Mouse (Mus musculus) kidney, adult 8-10 months (tissue): ENCODE data around the gene Ccdc47.

Experiments
- DNase-seq, 2 experiments: peaks; one replicate each; pipeline ENCODE4 v3.0.0; 2022

Ccdc47 gene

DNA sequence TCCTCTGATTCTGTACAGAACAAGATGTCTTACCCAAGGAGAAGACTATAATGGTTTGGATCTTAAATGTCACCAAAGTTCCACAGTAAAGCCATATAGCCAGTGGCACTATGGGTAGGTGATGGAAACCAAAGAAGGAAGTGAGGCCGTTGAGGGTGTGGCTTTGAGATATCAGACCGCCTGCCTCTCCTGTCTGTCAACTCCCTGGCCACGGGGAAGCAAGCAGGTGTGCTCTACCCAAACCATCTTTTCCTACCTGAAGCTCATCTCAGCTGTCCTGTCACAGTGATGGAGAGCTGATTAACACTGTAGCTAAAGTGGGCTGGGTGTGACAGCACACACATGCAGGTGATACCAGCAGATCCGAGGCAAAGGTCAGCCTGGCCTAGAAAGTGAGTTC lies 17.9 kb downstream of the Ccdc47 start:
- no peak for DNase-seq

DNA sequence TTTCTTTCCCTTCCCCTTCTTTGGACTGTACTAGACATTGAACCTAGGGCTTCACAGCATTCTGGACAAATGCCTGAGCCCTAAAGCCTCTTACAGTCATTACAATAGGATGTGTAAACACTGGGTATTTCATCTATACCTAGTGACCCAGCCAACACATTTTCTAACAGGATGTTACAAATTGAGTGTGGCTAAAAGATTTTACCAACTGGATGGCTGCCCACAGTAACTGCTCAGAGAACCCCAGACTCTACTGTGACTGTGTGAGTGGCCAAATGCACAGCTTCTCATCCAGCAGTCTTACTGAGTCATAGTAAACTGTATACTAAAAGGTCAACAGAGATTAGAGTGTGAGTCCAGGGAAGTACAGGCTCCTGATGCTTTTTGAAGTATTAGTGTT lies 20.8 kb downstream of the Ccdc47 start:
- no peak for DNase-seq

DNA sequence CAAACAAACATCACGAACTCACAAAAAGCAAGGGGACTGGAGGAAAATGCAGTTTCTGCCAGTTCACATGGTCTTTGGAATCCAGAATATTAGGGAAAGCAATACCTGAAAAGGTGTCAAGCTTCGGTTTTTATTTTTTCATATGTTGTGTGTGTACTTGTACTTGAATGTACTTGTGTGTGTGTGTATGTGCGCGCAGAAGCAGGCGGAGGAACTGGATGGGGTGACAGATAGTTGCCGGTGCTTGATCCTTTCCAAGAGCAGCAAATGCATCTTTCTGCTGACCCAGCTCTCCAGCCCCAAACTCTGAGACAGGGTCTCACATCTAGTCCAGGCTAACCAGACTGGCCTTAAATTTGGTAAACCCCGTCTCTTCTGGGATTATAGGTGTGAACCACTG lies 21.3 kb downstream of the Ccdc47 start:
- no peak for DNase-seq

DNA sequence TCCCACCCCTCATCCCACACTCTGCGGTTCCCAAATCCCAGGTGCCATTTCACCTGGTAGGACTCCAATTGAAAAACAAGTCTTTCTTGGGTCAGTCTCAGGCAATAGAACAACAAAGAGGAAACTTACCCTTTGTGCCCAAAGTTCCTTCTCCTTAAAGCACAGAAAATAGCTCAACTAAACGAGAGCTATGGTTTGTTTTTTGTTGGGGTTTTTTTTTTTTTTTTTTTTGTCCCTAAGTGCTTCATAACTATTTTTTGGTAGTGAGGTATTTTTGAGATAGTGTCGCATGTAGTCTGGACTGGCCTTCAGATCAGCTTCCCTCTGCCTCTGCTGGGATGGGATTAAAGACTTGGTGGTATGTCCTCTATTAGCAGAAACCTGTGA lies 22.0 kb downstream of the Ccdc47 start:
- no peak for DNase-seq

DNA sequence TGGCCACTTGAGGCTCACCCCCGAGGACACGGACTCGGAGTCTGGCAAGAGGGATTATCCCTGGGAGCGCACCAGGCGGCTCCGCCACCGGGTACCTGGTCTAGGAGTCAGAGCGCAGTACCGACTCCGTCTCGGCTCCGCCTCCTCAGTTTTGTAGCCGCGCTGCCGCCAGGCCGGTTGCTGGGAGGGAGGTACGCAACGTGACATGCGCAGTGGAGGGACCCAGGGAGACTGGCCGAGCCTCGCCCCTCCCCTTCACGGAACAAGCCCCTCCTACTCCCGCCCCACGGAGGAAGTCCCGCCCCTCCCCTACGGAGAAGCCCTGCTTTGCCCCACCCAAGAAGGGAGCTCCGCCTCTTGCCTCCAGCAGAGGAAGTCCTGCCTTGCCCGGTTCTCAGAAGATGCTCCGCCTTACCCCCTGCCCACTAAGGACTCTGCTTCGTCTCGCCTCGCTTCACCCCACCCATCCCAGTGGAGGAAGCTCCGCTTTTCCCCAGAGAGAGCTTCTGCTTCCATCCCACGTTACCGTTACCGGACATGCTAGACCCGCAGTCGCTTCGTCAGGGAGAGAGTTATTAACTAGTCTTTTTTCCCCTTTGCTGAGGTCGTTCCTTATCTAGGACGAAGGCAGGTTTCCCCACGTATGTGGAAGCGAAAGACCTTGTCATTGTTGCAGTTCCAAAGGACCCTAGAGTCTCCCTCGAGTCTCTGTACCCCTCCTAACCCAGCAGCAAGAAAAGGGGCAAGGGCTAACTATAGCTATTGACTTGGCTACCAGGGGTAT lies 22.6 kb downstream of the Ccdc47 start:
- peak; percentile 95 to 96 for DNase-seq

DNA sequence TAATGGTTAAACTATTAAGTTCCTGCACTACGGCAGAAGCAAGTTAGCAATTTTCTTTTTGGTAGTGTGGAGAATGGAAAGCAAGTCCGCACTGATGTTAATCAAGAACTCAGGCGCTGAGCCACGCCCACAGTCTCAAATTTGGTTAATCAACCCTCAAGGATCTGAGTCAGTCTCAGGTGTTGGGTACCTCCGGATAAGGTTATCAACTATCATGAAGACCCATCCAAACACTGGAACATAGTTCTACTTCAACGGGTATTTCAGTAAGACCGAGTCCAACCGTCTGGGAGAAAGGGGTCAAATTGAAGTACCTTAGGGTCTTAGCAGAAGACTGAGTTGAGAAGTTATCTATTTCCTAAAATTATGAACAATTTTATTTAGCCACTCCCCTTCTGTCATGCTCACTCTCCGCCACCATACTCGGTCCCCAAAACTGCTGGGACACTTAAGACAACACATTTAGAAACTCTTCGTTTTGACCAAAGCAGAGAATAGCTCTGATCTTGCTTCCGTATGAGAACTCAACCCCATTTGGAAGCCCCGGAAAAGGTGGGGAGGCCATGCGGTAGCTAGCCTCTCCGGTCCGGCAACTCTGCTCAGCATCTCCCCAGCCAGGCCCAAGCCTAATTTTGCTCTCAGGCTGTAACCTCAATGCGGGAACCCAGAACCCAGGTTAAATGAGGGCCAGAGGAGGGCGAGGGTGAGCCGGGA lies 23.3 kb downstream of the Ccdc47 start:
- peak; percentile 41 to 54 for DNase-seq

DNA sequence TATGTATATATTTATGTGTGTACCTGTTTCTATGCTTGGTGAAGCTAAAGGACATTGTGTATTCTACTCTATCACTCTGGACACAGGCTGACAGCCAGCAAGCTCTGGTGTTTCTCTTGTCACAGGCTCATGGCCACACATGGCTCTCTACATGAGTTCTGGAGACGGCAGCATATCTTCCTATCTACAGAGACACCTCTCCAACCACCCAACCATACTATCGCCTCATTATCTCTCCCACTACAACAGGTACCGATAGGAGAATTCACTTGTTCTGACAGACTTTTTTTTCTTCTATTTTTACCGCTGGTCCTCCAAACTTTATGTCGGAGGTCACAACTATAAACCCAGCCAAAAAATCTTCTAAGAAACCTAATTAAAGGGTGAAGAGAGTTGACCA lies 23.9 kb downstream of the Ccdc47 start:
- no peak for DNase-seq

DNA sequence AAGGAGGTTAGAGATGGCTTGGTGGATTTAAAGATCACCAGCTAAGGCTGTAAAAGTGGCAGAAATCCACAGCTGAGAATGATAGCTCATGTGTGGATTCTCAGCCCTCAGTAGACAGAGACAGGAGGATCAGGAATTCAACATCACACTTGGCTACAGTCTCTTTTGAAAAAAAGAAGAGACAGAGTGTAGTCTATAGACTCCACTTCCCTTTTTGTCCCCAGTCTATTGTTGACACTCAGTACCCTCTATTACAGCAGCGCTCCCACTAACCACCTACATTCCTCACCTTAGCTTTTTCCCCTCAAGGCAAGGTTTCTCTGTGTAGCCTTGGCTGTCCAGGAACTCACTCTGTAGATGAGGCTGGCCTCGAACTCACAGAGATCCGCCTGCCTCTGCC lies 24.4 kb downstream of the Ccdc47 start:
- no peak for DNase-seq

DNA sequence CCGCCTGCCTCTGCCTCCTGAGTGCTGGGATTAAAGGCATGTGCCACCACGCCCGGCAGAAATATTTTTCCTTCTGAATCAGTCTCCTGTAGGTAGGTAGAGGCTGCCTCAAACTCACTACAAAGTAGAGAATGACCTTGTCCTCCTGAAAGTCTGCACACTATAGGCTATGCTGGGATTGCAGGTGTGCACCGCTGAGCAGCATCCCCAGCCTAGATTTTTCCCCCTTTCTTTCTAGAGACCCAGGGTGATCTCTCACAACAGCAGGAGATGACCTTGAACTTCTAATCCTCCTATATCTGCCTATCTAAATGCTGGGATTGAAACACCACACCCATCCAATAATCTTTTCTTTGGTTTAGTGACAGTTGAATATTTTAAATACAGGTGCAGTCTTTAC lies 28.8 kb downstream of the Ccdc47 start:
- DNase-seq, result no peak

DNA sequence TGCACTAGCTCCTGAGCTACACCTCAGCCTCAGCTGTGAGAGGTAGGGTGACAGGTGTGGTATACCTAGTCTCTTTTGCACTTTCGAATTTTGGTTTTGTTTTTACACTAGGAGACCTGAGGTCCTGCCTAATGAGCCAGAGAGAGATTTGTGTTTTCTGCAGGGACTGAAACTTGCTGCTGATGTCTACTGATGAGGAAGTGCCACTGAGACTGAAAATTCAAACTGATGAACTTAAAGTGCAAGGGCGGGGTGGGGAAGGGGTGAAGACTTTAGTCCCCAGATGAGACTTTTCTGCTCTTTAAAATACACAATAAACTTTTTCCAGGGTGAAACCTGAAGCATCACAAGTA lies 35.7 kb downstream of the Ccdc47 start:
- DNase-seq, result no peak

DNA sequence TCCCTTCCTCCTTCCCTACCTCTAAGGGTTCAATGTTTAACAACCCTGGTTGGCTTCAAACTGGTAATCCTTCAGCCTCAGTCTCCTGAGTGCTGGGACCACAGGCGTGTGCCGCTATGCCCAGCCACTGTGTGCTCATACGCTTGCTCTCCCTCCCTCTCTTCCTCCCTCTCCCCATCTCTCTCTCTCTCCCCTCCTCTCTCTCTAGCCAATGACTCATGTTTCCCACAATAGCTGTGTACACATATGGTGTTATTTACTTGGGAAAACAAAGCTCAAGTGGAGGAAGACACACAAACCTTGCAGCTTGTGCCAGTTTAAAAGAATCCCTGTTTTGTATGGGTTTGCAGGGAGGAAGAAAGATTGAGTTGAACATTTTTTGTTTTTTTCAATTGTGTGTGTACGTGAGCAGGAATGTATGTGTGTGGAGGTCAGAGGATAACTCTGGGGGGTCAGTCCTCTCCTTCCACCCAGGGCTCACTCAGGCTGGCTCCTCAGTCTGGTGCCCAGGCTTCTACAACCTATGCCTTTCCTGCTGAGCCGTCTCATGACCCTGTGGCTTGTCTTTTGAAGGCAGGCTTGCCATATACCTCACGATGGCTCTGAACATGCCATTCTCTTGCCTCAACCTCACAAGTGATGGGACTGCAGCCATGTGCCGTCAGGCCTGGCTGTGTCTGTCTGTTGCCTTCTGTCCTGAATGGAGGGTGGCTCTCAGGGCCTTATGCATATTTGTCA lies 36.3 kb downstream of the Ccdc47 start:
- DNase-seq, result no peak

DNA sequence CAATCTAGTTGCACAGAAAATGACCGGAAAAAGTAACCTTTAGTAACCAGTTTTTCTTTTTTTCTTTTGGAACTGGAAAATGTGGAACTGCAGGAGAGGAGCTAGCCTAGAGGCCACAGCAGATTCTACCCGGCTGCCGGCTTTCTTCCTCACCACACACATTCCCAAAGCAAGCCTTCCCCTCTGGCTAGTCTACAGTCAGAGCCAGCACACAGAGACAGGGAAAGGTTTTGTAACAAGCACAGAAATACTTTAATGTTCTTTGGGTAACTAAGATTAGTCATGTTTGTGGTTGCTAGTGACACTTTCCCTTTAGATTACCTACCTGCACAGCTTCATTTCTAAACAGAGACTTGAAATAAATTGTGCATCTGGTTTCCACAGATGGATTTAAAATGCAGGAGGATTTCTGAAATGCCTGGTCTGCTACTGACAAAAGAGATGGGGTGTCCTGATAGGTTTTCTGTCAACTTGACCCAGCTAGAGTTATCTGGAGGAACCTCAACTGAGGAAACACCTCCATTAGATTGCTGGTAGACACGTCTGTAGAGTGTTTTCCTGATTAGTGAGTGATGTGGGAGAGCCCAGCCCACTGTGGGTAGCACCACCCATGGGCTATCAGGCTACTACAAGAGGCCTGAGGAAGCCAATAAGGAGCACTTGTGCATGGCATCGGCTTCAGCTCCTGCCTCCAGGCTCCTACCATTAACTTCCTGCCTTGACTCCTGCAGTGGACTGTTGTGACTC lies 37.9 kb downstream of the Ccdc47 start:
- DNase-seq, result no peak

DNA sequence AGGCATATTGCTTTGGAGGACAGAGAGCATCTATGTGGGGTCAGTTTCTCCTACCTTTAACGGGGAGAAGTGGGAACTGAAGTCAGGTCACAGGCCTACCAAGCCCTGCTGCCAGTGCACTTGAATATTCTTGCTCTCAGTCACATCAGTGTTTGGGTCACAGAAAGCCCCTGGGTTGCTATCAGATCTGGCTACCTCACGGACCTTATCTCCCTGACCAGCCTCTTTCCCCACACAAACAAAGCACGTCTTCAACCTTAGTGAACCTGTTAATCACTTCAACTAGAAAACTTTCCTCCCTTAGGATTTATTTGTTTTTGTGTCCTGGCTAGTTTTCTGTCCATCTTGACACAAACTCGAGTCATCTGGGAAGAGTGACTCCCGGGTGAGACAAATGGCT lies 39.8 kb downstream of the Ccdc47 start:
- DNase-seq, result no peak

DNA sequence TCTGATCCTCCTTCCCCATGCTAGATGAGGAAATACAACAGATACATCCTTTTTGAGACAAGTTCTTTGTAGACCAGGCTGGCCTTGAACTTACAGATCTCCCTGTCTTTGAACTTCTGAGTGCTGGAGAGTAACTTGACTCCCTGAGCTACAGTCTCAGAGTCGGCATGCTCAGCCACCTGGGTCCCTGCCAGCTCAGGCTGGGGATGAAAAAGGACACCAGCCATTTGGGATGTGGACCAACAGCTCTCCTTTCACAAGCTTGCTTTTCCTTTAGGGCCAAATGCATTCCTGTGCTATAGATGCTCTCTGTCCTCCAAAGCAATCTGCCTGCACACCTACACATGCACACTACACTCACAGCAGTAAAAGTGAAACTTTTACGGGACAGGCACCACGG lies 41.1 kb downstream of the Ccdc47 start:
- no peak for DNase-seq

DNA sequence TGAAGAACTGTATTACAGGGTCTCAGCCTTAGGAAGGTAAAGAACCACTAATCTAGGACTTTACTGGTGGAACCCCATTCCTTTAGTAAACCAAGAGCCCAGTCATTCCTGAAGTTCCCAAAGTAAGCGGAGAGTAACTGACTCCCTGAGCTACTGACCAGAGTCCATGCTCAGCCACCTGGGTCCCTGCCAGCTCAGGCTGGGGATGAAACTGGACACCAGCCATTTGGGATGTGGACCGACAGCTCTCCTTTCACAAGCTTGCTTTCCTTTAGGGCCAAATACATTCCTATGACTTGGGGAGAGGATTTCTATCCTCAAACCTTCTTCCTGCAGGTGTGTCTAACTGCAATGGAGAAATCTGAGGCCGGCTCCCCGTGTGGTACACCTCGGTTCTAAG lies 41.8 kb downstream of the Ccdc47 start:
- DNase-seq, result peak; percentile 66 to 73

DNA sequence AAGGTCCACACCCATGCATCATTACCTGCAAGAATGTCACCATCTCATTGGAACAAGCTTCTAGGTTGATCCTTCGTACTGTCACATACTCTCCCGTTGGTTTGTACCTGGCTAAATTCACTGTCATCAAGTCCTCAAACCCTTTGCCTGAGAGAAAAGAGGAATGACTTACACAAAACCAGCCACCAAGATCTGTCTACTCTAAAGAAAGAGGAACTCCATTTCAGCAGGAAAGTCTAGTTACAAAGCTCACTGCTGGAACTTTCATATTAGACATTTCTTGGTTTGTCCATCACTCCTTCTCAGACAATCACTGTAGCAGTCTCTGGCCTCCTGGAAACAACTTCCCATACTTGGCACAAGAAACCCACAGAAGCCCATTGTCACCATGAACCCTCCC lies 42.9 kb downstream of the Ccdc47 start:
- DNase-seq, result no peak

DNA sequence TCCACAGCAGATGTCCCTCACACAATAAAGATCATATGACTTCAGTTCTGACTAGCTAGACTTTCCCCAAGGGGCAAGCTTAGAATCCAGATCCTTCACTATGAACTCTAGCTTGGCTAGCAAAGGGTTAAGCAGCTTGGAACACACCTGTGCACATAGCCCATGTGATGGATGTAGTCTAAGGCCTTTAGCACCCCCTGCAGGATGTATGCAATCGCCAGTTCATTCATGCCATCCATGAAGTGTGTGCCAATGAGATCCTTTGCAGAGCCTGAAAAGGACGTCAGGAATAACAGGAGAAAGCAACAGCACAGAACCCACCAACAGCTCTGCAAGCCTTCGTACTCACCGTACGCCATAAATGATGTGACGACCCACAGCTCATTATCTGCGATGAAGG lies 45.3 kb downstream of the Ccdc47 start:
- no peak for DNase-seq

DNA sequence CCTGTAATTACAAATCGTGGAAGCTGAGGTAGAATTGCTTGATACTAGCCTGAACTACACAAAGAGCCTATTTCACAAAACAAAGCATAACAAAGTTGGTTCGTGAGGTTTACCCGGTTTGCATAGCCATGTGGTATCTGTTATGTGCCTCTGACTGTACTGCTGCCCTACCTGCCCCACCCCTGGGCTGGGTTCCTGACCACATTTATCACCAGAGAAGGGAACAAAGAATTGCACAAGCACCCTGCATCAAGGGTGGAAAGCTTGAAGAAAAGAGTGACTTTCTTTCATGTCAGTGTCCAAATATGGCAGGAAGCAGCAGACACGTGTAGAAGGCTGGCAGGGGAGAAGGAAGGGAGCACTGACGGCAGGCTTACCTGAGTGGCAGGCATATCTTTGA lies 48.7 kb downstream of the Ccdc47 start:
- DNase-seq, result no peak

DNA sequence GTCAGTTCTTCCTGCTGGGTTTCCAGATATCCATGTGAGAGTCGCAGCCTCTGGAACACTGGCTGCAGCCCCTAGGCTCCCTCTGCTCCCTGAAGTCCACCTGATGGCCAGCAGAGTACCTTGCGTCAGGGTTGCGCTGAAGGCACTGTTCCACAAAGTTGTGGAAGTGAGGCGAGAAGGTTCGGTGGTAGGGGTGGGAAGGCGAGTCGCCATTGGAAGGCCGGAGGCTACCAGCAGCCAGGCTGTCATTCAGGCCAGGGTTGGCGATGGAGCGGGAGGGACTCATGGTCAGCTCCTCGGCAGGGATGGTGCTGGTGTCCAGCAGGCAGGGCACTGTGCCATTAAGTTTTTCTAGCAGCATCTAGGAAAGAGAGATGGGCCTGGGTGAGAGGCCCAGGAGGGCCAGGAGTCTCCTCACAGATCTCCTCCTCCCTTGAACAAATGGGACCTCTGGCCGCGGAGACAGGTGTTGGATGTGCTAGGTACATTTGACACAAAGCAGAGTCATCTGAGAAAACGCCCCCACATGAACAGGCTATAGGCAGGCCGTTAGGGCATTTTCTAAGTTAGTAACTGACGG lies 51.5 kb downstream of the Ccdc47 start:
- DNase-seq, result no peak

DNA sequence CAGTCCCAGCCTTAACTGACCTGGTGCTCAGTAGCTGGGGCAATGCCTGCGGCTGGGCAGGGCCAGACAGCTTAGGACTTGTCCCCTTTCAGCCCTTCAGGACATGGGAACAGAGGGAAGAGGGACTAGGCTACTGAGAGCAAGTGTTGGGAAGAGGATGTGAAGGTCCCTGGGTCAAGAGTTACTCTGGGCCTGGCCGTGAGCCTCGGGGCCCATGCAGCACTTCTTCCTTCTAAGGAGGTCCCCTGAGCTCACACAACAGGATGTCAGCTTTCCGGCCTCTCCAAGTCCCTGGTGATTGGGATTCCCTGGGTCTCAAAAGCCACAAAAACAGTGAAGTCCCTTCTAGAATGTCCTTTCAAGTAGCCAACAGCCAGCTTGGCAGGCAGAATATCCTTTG lies 52.6 kb downstream of the Ccdc47 start:
- DNase-seq, result peak; percentile 35 to 36

DNA sequence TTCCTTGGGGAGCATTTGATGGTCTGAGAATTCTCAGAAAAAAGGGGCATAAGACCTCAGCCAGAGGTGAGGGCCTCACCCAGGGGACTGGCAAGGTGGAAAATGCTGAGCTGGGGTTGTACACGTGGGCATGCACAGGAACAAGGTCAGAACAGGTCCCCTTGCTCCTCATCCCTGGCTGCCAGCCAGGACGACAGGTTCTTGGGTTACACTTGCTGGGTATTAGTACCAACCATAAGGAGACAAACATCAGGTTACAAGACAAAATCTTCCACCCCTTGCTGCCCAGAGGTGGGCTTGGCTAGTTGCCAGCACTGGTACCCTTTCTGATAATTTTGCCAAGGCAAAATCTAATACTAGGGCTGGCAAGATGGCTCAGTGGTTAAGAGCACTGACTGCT lies 53.9 kb downstream of the Ccdc47 start:
- no peak for DNase-seq

DNA sequence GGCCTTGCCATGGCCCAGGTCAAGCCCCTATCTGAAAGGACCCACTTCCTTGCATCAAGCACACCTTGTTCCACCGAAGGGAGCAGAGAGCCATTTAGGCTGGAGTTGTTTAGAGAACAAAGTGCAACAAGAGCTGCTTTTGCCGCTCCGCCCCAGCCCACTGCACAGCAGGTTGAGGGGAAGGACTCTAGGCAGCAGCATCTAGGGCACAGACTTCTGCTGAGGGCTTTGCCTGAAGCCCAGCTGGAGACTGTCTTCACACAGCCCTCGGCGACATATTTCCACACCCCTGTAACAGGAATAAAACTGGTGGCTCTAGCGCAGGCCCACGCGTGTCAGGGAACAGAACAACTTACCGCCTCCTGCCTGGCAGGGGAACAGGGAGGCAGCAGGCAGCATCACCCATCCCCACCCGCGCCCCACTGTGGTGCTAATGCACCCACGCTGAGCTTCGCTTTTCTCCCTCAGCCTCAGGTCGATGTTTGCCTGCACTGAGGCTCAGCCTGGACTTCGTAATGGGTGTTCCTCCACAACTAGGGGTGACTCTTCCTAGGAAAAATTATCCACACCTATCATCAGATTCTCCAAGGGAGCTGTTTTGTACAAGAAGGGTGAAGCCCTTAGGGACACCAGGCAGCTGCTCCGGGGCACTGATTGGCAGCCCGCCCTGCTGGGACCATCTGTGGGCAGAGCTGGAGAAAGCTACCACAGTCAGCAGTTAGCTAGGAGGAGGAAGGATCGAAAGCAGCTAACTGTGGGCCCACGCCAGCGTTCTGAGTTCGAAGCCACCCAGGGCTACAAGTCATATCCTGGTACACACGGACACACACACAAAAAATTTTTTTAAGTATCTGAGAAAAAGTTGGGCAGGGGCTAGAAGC lies 55.1 kb downstream of the Ccdc47 start, which contains the start of the genes Gm10840 and Limd2:
TSS of gene Gm10840 (plus strand) at position 10 of the 881 bp plus-strand sequence.
TSS of gene Limd2 (minus strand) at position 20 of the 881 bp plus-strand sequence.
- DNase-seq, result no peak
